Mouse (Mus musculus) brown adipose tissue, adult 24 weeks (tissue): ENCODE data around the gene Gm7247. TPM values are rescaled to one million over a fixed set of nuclear protein-coding genes. Genes with fewer than 3 reads are reported as not detected.
"Not testable (repeated sequence)": the region's sequence is repeated elsewhere in the genome, so short reads cannot be mapped to it uniquely, and the experiment has no call there.

Experiments used
- H3K27ac ChIP-seq: fragments of 200-500 bp; replicated peaks from 2 replicates; pipeline ENCODE4 v1.5.1; 2012; ENCODE audit warnings: low read depth, mild to moderate bottlenecking, low read length
- H3K4me1 ChIP-seq: fragments of 200-500 bp; 2 replicates; pipeline ENCODE4 v1.6.1; 2012; ENCODE audit warnings: low read length, mixed read lengths; ENCODE audit not compliant: control insufficient read depth, insufficient read depth, insufficient read length
- H3K4me3 ChIP-seq: fragments of 200-500 bp; 2 replicates; pipeline ENCODE4 v1.5.1; 2012; ENCODE audit warnings: low read depth, mild to moderate bottlenecking, low read length, moderate library complexity; ENCODE audit not compliant: insufficient read depth
- polyA plus RNA-seq: library from polyadenylated mRNA; stranded (reverse); fragments of >200 nt; gene quantifications from 2 replicates; pipeline ENCODE4 v1.2.4, GENCODE M21; 2012; ENCODE audit not compliant: missing spikeins, insufficient read depth, insufficient read length

The Gm7247 gene
- not detected in 2 replicates for polyA plus RNA-seq

DNA sequence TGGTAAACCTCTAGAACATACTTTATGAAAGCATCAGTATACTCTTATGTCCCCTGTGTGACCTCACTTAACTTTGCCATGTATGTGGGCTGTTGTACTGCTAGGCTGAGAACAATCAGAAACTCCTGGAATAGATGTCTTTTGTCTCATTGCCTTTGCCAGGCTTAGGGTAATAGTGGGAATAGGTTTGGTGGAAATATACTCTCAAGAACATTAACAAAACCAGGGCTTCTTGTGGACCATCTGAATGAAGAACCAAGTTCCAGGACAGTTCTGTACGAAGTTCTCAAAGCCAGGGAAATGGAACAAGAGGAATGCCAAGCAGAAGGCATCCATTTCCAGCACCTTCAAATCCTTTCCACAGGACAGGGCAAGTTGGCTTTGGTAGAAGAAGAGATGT is at the start of gene Gm7247:
Gene Gm7247, plus strand, starts transcription at position 301 of the 400 bp plus-strand sequence.
- no peaks in the 10 kb centered on the region for H3K4me1 ChIP-seq
- H3K4me3 ChIP-seq: no peak within 1 kb of the TSS
- no peak within 1 kb of the TSS for H3K27ac ChIP-seq

DNA sequence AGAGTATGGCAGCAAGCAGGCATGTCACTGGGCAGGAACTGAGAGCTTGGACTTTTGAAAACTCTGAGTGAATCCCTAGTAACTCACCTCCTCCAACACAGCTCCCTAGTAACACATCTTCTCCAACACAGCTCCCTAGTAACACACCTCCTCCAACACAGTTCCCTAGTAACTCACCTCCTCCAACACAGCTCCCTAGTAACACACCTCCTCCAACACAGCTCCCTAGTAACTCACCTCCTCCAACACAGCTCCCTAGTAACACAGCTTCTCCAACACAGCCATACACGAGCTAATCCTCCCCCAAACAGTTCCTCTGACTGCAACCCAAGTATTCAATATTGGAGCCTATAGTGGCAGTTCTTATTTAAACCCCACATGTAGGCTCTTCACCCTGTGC is 37.6 kb upstream of the Gm7247 start:
- H3K27ac ChIP-seq: no peak overlapping the region
- H3K4me1 ChIP-seq: no peaks in the 10 kb centered on the region
- no peak overlapping the region for H3K4me3 ChIP-seq

- no peaks in the 10 kb centered on the region for H3K4me1 ChIP-seq
- no peak overlapping the region for H3K27ac ChIP-seq
- no peak overlapping the region for H3K4me3 ChIP-seq
Measured at GRCm38 (mm10) chr14:51346027-51346426, 15.5 kb upstream of the Gm7247 start.

DNA sequence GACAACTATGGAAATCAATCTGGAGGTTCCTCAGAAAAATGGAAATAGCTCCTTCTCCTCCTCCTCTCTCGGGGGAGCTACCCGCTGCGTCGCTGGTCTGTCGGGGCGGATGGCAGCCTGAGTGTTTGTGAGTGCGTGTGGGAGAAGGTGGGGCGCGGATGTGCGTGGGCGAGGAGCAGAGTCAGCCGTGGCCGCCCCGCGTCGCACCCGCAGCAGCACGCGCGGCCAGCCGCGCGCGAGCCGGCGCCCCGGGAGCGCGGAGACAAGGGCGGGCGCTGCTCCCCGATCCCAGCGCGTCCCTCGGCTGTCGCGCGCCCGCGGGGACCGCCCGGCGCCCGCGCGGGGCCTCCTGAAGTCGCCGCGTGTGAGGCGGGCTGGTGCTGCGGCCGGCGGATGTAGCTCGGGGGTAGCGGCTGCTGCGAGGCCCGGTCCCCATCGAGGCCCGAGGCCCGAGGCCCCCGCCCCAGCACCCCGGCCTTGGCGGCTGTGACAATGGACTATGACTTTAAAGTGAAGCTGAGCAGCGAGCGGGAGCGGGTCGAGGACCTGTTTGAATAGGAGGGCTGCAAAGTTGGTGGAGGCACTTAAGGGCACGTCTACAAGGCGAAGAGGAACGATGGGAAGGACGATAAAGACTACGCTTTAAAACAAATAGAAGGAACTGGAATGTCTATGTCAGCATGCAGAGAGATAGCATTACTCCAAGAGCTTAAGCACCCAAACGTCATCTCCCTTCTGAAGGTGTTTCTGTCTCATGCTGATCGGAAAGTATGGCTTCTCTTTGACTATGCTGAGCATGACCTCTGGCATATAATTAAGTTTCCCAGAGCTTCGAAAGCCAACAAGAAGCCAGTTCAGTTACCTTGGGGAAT is 3.2 kb upstream of the Gm7247 start:
- Histone ChIP-seq H3K27ac (no peak overlapping the region), H3K4me3 (peak overlapping the region; percentile 22; the same call in 1 of the 2 replicates), H3K4me1 (no peaks in the 10 kb centered on the region)

DNA sequence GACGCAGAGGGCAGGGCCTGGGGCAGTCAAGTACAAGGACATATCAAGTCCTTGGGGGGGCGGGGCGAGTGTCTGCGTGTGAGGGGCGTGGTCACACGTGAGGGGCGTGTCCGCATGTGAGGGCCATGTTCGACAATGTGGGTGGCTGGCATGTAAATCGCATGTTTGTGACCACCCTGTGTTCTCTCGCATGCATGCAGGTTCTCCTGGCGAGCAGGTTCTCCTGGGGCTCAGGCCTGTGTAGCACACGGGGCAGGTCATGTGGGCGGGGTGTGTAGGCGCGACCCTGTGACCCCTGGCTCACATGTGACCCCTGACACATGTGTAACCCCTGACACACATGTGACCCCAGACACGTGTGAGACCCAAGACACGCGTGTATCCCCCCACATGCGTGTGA is 21.2 kb downstream of the Gm7247 start:
- H3K27ac ChIP-seq: no peak overlapping the region
- no peak overlapping the region for H3K4me3 ChIP-seq
- H3K4me1 ChIP-seq: no peaks in the 10 kb centered on the region

GRCm38 (mm10) chr14:51384351-51384750 is 22.8 kb downstream of the Gm7247 start:
- H3K27ac ChIP-seq: no peak overlapping the region
- H3K4me1 ChIP-seq: no peaks in the 10 kb centered on the region
- no peak overlapping the region for H3K4me3 ChIP-seq

DNA sequence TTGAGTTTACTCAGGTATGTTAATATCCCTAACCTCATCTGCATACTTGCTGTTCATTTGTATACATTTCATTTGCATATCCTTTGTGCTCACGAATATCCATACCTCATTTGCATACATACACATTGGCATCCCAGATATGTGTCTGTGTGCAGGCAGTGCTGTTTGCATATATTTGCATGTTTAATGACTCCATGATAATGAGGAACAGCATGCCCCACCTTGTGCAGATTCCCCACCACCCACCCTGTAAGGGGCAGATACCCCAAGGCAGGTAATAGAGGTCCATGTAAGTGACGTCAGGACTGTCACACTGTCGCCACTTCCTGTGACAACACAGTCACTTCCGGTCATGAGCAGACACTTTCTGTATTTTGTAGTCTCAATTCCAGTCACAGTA is 24.2 kb downstream of the Gm7247 start:
- H3K4me3 ChIP-seq: no peak overlapping the region
- H3K4me1 ChIP-seq: no peaks in the 10 kb centered on the region
- no peak overlapping the region for H3K27ac ChIP-seq

GRCm38 (mm10) chr14:51387768-51388167 is 26.2 kb downstream of the Gm7247 start:
- Histone ChIP-seq H3K4me1 (no peaks in the 10 kb centered on the region), H3K4me3 (no peak overlapping the region), H3K27ac (no peak overlapping the region)

DNA sequence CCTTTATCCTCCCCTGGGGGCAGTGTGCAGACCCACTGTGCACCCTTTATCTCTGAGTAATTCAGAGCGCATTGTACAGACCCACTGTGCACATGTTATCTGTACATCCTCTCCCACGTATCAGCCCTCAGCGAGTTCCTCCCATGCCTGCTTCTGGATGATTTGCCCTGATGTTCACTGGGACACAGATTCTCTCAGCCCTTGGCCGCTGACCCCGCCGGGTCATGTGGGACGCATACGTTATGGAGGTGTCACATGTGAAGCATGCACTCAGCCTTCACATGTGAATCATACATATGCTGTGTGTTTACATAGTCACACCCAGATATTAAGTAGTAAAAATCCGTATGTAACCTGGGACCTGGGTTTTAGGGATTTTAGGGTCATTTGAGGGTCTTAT is 26.7 kb downstream of the Gm7247 start:
- no peaks in the 10 kb centered on the region for H3K4me1 ChIP-seq
- no peak overlapping the region for H3K4me3 ChIP-seq

DNA sequence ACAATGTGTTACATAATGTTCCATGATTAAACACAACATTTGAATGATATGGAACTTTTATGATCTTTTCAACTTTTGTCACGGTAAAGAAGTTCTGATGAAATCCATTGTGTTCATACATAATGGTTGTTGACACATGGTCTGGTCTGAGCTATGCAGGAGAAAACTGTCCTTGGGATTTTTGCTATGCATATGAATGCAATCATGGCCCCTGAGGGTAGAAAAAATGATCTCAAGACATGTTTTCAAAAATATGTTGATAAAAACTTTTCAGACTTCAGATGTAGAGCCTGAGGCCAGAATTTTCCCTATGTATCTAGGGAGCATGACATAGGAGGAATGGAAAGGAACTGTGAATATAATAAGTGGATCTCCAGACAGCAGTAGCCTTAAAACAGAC is 49.0 kb downstream of the Gm7247 start, which contains the start of gene Vmn2r88:
Gene Vmn2r88, plus strand, starts transcription at position 301 of the 400 bp plus-strand sequence.
- Histone ChIP-seq H3K4me3 (no peak within 1 kb of the TSS), H3K27ac (no peak within 1 kb of the TSS), H3K4me1 (no peaks in the 10 kb centered on the region)

More for the DNA sequence above, 26.7 kb downstream of the Gm7247 start:
- no peak overlapping the region for H3K27ac ChIP-seq

GRCm38 (mm10) chr14:51423885-51424284 is 62.3 kb downstream of the Gm7247 start:
- Histone ChIP-seq H3K27ac (no peak overlapping the region), H3K4me1 (no peaks in the 10 kb centered on the region), H3K4me3 (no peak overlapping the region)

DNA sequence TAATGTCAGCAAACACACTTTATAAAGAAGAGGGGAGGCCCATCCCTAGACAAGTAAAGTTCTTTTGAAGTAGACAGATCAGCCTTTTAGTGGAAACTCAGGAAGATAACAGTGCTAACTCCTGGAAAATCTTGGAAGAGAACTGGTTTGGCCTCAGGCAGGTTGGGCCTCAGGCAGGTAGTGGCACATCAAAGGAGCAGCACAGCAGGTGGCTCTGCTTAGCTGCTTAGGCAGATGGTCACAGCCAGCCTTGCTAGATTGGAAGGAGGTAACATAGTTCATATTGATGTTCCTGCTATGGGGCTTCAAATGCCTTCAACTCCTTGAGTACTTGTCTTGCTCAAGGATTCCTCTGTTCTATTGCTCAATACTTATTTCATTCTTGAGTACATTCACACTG is 68.6 kb downstream of the Gm7247 start:
- not testable (repeated sequence) for H3K27ac ChIP-seq, H3K4me1 ChIP-seq, H3K4me3 ChIP-seq

DNA sequence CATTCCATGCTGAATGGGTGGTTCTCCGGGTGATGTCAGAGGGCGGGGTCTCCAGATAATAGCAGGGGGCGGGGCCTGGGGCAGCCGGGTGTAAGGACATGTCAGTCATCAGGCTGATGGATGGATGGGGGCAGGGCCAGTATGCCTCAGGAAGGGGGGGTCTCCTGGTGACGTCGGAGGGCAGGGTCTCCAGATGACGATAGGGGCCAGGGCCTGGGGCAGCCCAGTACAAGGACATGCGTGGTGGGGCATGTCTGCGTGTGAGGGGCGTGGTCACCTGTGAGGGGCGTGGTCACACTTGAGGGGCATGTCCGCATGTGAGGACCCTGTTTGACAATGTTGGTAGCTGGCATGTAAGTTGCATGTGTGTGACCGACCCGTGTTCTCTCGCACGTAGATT is 73.0 kb downstream of the Gm7247 start:
- no peak overlapping the region for H3K4me3 ChIP-seq
- no peaks in the 10 kb centered on the region for H3K4me1 ChIP-seq
- no peak overlapping the region for H3K27ac ChIP-seq

DNA sequence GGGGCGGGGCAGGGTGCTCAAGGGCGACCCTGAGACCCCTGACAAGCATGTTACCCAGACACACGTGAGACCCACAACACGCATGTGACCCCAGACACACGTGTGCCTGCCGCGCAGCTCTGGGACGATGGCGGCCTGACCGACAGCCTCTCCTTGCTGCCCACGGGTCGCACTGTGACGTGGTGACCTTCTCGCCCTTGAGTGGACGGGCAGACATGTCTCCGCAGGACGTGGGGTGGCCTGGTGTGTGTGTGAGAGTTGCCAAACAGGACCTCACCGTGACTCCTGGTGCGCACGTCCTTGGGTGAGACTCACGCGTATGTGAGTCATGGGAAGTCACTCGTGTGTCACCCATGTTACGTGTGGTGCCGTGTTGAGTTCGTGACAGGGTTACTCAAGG is 73.5 kb downstream of the Gm7247 start:
- no peak overlapping the region for H3K4me3 ChIP-seq
- no peaks in the 10 kb centered on the region for H3K4me1 ChIP-seq
- no peak overlapping the region for H3K27ac ChIP-seq

DNA sequence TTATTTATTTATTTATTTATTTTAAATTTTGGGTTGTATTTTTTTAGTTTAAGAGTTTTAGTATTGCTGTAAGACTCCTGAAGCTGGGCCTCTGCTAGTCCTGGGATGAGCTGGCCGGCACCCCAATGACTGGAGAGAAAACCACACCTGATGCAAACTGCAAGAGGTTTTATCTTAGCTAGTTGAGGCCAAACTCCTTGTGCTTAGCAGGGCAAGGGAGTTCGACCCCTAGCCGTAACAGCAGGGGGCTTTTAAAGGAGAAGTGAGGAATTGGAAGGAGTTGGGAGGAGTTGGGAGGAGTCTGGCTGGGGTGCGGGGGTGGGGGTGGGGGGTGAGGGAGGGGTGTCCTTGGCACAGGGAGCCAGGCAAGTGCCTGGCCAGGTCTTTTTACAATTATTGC is 77.4 kb downstream of the Gm7247 start:
- Histone ChIP-seq H3K4me1 (no peaks in the 10 kb centered on the region), H3K4me3 (no peak overlapping the region), H3K27ac (no peak overlapping the region)

- H3K27ac ChIP-seq, H3K4me1 ChIP-seq, H3K4me3 ChIP-seq: not testable (repeated sequence)
Measured at GRCm38 (mm10) chr14:51451557-51451956, 90.0 kb downstream of the Gm7247 start, which contains the start of gene Vmn2r89. Gene Vmn2r89, plus strand, starts transcription at chr14:51451857.
